In genomic region chr3:88235616-88236015, GRCm38 (mm10) we compare ENCODE assay signal across 21 mouse cellular contexts. TPM values are rescaled to one million over a fixed set of nuclear protein-coding genes. Genes with fewer than 3 reads are reported as not detected.
DNase-seq lines count a peak whose midpoint lies in the region; ATAC-seq and TF ChIP-seq lines count a peak whose summit lies in the region.
"Had no signal": no experiment of that assay in that cellular context is flagged by ENCODE, and none has a peak within 500 bp of the region (broad histone marks: within the 10 kb centered on the region; RNA-seq: fewer than 3 reads in every experiment).

No protein-coding gene starts in this region.

- no peak for TF ChIP-seq CTCF in layer of hippocampus, adult 2 months (conservative IDR thresholded peaks at IDR 0.05)

- peak; percentile 22 for DNase-seq in cerebellum, adult 9-11 months
- no peak for DNase-seq in cerebellum, postnatal 14 days
- no peak for DNase-seq in layer of hippocampus, adult 2 months (ENCODE audit: low spot score in 2 of 2)
- no peak for DNase-seq in layer of hippocampus, postnatal 36 days
- no peak for DNase-seq in thymus, postnatal 4 days
- DNase-seq: adrenal gland, postnatal 25 days; gastrocnemius, postnatal 10 days; heart, adult 2 months; liver, postnatal 0 days had no signal

- peak overlapping the region; percentile 85; the same call in 1 of the 2 replicates for H3K27ac ChIP-seq in layer of hippocampus, adult 2 months
- H3K27ac ChIP-seq in forebrain, embryonic 13.5 days, result peak overlapping the region; percentile 100
- H3K27ac ChIP-seq in neural tube, embryonic 13.5 days (replicated peaks), result peak overlapping the region; percentile 98
- H3K27ac ChIP-seq: heart, adult 2 months; kidney, embryonic 15.5 days; left cerebral cortex, adult 2 months; limb, embryonic 13.5 days; stomach, embryonic 15.5 days had no signal

- H3K4me2 ChIP-seq in forebrain, embryonic 13.5 days, result no peak overlapping the region
- H3K4me2 ChIP-seq in neural tube, embryonic 13.5 days, result no peak overlapping the region
- H3K4me2 ChIP-seq: kidney, embryonic 15.5 days; limb, embryonic 13.5 days; stomach, embryonic 15.5 days had no signal

- 22% methylated on average over 2 of the region's 2 CpGs for WGBS in forebrain, embryonic 13.5 days
- 21% methylated on average over 2 of the region's 2 CpGs for WGBS in neural tube, embryonic 13.5 days

- H3K27me3 ChIP-seq in forebrain, embryonic 13.5 days, result 0 out of 2 replicates have a peak, but pooled peaks cover 8% of the 10 kb centered on the region
- peaks cover 14% of the 10 kb centered on the region for H3K27me3 ChIP-seq in neural tube, embryonic 13.5 days

- peaks cover 4% of the 10 kb centered on the region; the same call in 1 of the 2 replicates for H3K36me3 ChIP-seq in forebrain, embryonic 13.5 days (ENCODE audit: poor library complexity, severe bottlenecking)
- no peaks in the 10 kb centered on the region for H3K36me3 ChIP-seq in neural tube, embryonic 13.5 days
- H3K36me3 ChIP-seq: kidney, embryonic 15.5 days; limb, embryonic 13.5 days; midbrain, embryonic 10.5 days; stomach, embryonic 15.5 days had no signal

- no peak overlapping the region for H3K4me3 ChIP-seq in layer of hippocampus, adult 2 months
- H3K4me3 ChIP-seq in forebrain, embryonic 13.5 days, result no peak overlapping the region
- no peak overlapping the region for H3K4me3 ChIP-seq in neural tube, embryonic 13.5 days
- H3K4me3 ChIP-seq: heart, adult 2 months; kidney, embryonic 15.5 days; left cerebral cortex, adult 2 months; limb, embryonic 13.5 days; midbrain, embryonic 10.5 days; stomach, embryonic 15.5 days had no signal

- peaks cover 98% of the 10 kb centered on the region for H3K4me1 ChIP-seq in forebrain, embryonic 13.5 days
- peaks cover 96% of the 10 kb centered on the region for H3K4me1 ChIP-seq in neural tube, embryonic 13.5 days (replicated peaks)
- H3K4me1 ChIP-seq: stomach, embryonic 15.5 days had no signal

- H3K9ac ChIP-seq in forebrain, embryonic 13.5 days, result peak overlapping the region; percentile 23; the same call in 1 of the 2 replicates
- H3K9ac ChIP-seq in neural tube, embryonic 13.5 days, result 0 out of 2 replicates have a peak overlapping the region, but pooled peaks have one; percentile 13
- H3K9ac ChIP-seq: kidney, embryonic 15.5 days; limb, embryonic 13.5 days; liver, postnatal 0 days; stomach, embryonic 15.5 days had no signal

- ATAC-seq in forebrain, embryonic 13.5 days, result no peak
- ATAC-seq in neural tube, embryonic 13.5 days (ENCODE audit: low read depth), result no peak
- ATAC-seq: activated CD4-positive, CD25-positive, alpha-beta regulatory T cell, adult 4 months; inflammation-experienced regulatory T-cells, adult 6 months; liver, postnatal 0 days had no signal

- no peaks in the 10 kb centered on the region for H3K9me3 ChIP-seq in forebrain, embryonic 13.5 days (replicated peaks)
- H3K9me3 ChIP-seq in neural tube, embryonic 13.5 days, result no peaks in the 10 kb centered on the region
- H3K9me3 ChIP-seq: kidney, embryonic 15.5 days; limb, embryonic 13.5 days; midbrain, embryonic 10.5 days; stomach, embryonic 15.5 days had no signal

RNA-seq across cellular contexts. Expression of gene Rhbg, which starts 18.9 kb away (rescaled TPM):
- total RNA-seq in layer of hippocampus, adult 2 months (2021), result not detected
- total RNA-seq in layer of hippocampus, postnatal 36 days (2021), result not detected
- 0.18 and 0.26 TPM in 2 replicates for polyA plus RNA-seq in forebrain, embryonic 13.5 days (2015; fragmentation: Nextera tagmentation; extraction: Ambion mirVana)
- polyA plus RNA-seq in neural tube, embryonic 13.5 days (2015; fragmentation: Nextera tagmentation; extraction: Ambion mirVana), result 0.15 and 0.67 TPM in 2 replicates
- total RNA-seq: gastrocnemius, postnatal 10 days; heart, adult 2 months; layer of hippocampus, adult 18-20 months; left cerebral cortex, adult 2 months; neutrophil, adult 5-6 weeks had no signal
- polyA plus RNA-seq: activated CD4-positive, CD25-positive, alpha-beta regulatory T cell, adult 4 months; heart, postnatal 0 days; inflammation-experienced regulatory T-cells, adult 6 months; midbrain, embryonic 10.5 days had no signal

RNA-seq across cellular contexts. Expression of gene Gm38392, which starts 51.4 kb away (rescaled TPM):
- under 1 TPM in 1 of 2 experiments, not detected in 1; 0.59 TPM for total RNA-seq in layer of hippocampus, adult 2 months (2021)
- total RNA-seq in layer of hippocampus, postnatal 36 days (2021), result under 1 TPM; 0.47 to 0.76 TPM
- 0.31 TPM in 1 of 2 replicates, not detected in the other for polyA plus RNA-seq in forebrain, embryonic 13.5 days (2015; fragmentation: Nextera tagmentation; extraction: Ambion mirVana)
- 0.23 and 0.33 TPM in 2 replicates for polyA plus RNA-seq in neural tube, embryonic 13.5 days (2015; fragmentation: Nextera tagmentation; extraction: Ambion mirVana)
- total RNA-seq: neutrophil, adult 5-6 weeks had no signal
- polyA plus RNA-seq: activated CD4-positive, CD25-positive, alpha-beta regulatory T cell, adult 4 months; heart, adult 2 months; heart, postnatal 0 days; inflammation-experienced regulatory T-cells, adult 6 months; midbrain, embryonic 10.5 days had no signal
